Mouse (Mus musculus) MEL (cell line): ENCODE results near the gene Esyt2.

ENCODE experiments used
- CTCF ChIP-seq, 3 experiments: IDR thresholded peaks in 2 of 3; conservative IDR thresholded peaks in 1 of 3; 2 replicates each; pipeline ENCODE4 v1.5.1; 2011 to 2012; ENCODE audit warnings: low read length in 3 of 3, low read depth in 2 of 3, mild to moderate bottlenecking in 2 of 3, improper control_type of control experiment in 1 of 3, inconsistent platforms in 1 of 3, mixed read lengths in 1 of 3, moderate library complexity in 1 of 3; ENCODE audit not compliant: control insufficient read depth in 1 of 3, insufficient read depth in 1 of 3, poor library complexity in 1 of 3, severe bottlenecking in 1 of 3
- ELF1 ChIP-seq: IDR thresholded peaks from 2 replicates; pipeline ENCODE4 v1.6.1; 2014; ENCODE audit warnings: low read depth, mild to moderate bottlenecking, inconsistent platforms, low read length, improper control_type of control experiment, moderate library complexity
- EP300 ChIP-seq, 2 experiments: IDR thresholded peaks; 2 replicates each; pipeline ENCODE4 v1.6.1; 2011; ENCODE audit warnings: improper control_type of control experiment in 2 of 2, low read length in 2 of 2, low read depth in 1 of 2, mild to moderate bottlenecking in 1 of 2
- ETS1 ChIP-seq: IDR thresholded peaks from 2 replicates; pipeline ENCODE4 v1.6.1; 2012; ENCODE audit warnings: low read depth, mild to moderate bottlenecking, inconsistent platforms, low read length, improper control_type of control experiment, moderate library complexity
- HCFC1 ChIP-seq: IDR thresholded peaks from 2 replicates; pipeline ENCODE4 v1.6.1; 2012; ENCODE audit warnings: low read depth, mild to moderate bottlenecking, inconsistent platforms, low read length, improper control_type of control experiment, moderate library complexity
- MAFK ChIP-seq: IDR thresholded peaks from 2 replicates; pipeline ENCODE4 v1.6.1; 2011; ENCODE audit warnings: low read depth, mild to moderate bottlenecking, low read length, improper control_type of control experiment, borderline replicate concordance
- MAX ChIP-seq: IDR thresholded peaks from 2 replicates; pipeline ENCODE4 v1.6.1; 2011; ENCODE audit warnings: low read length, improper control_type of control experiment
- POLR2A ChIP-seq, 2 experiments: IDR thresholded peaks; 2 replicates each; pipeline ENCODE4 v1.6.1; 2011 to 2012; ENCODE audit warnings: low read length in 2 of 2, mild to moderate bottlenecking in 2 of 2, control low read depth in 1 of 2, improper control_type of control experiment in 1 of 2, low read depth in 1 of 2, moderate library complexity in 1 of 2; ENCODE audit not compliant: control insufficient read depth in 1 of 2, insufficient read depth in 1 of 2, poor library complexity in 1 of 2
- TAL1 ChIP-seq: IDR thresholded peaks from 2 replicates; pipeline ENCODE4 v1.6.1; 2012; ENCODE audit warnings: mild to moderate bottlenecking, inconsistent platforms, low read length, moderate library complexity, mixed read lengths
- ZNF384 ChIP-seq: IDR thresholded peaks from 2 replicates; pipeline ENCODE4 v1.6.1; 2012; ENCODE audit warnings: low read depth, mild to moderate bottlenecking, inconsistent platforms, low read length, improper control_type of control experiment

GRCm38 (mm10) chr12:116334253-116334652, 53.3 kb downstream of the Esyt2 start:
- TF ChIP-seq POLR2A (IDR thresholded peaks at IDR 0.05; ENCODE audit: control insufficient read depth in 1 of 2, insufficient read depth in 1 of 2, low read depth in 1 of 2, low read length in 2 of 2, poor library complexity in 1 of 2) = no peak
- no peak for TF ChIP-seq MAFK
- TF ChIP-seq EP300 (IDR thresholded peaks at IDR 0.05; ENCODE audit: low read depth in 1 of 2, low read length in 2 of 2) = no peak
- no peak for TF ChIP-seq ZNF384
- no peak for TF ChIP-seq MAX
- no peak for TF ChIP-seq TAL1
- TF ChIP-seq ELF1 = no peak
- TF ChIP-seq HCFC1 = no peak
- TF ChIP-seq ETS1 = no peak
- no peak for TF ChIP-seq CTCF (IDR thresholded peaks at IDR 0.05 in 2 of 3, conservative IDR thresholded peaks at IDR 0.05 in 1 of 3; ENCODE audit: control insufficient read depth in 1 of 3, insufficient read depth in 1 of 3, low read depth in 2 of 3, low read length in 3 of 3, poor library complexity in 1 of 3, severe bottlenecking in 1 of 3)
